Mouse (Mus musculus): Measurements from ENCODE around the gene D10Wsu102e. TPM values are rescaled to one million over a fixed set of nuclear protein-coding genes. Genes with fewer than 3 reads are reported as not detected.
"Not testable (repeated sequence)": the region's sequence is repeated elsewhere in the genome, so short reads cannot be mapped to it uniquely, and the experiment has no call there.

Gene D10Wsu102e
- polyA plus RNA-seq, 1 experiment from 2014 or later, result 0.94 TPM

- Histone ChIP-seq H3K4me3 (no peak overlapping the region), H3K27me3 (ENCODE audit: insufficient read depth, poor library complexity, severe bottlenecking) (no peaks in the 10 kb centered on the region), H3K4me1 (replicated peaks) (no peaks in the 10 kb centered on the region), H3K27ac (no peak overlapping the region), H3K9me3 (peaks cover 57% of the 10 kb centered on the region), H3K36me3 (peaks cover 32% of the 10 kb centered on the region)
- WGBS, result 89% methylated on average over 3 of the region's 3 CpGs
- DNase-seq (ENCODE audit: low spot score), result no peak
These were observed 97.5 kb downstream of the D10Wsu102e start for GRCm38 (mm10) chr10:83457531-83457930.

GRCm38 (mm10) chr10:83475226-83475625 lies 115.2 kb downstream of the D10Wsu102e start:
- no peak for DNase-seq (ENCODE audit: low spot score)
- Histone ChIP-seq H3K27me3 (ENCODE audit: insufficient read depth, poor library complexity, severe bottlenecking) (no peaks in the 10 kb centered on the region), H3K36me3 (peaks cover 7% of the 10 kb centered on the region), H3K4me1 (replicated peaks) (no peaks in the 10 kb centered on the region), H3K4me3 (no peak overlapping the region), H3K9me3 (peaks cover 31% of the 10 kb centered on the region), H3K27ac (no peak overlapping the region)
- 93% methylated on average over 13 of the region's 13 CpGs for WGBS

- Histone ChIP-seq H3K36me3 (peaks cover 7% of the 10 kb centered on the region), H3K4me1 (replicated peaks) (no peaks in the 10 kb centered on the region), H3K27me3 (ENCODE audit: insufficient read depth, poor library complexity, severe bottlenecking) (no peaks in the 10 kb centered on the region), H3K9me3 (peaks cover 28% of the 10 kb centered on the region), H3K4me3 (no peak overlapping the region), H3K27ac (no peak overlapping the region)
- 84% methylated on average over 5 of the region's 5 CpGs for WGBS
- no peak for DNase-seq (ENCODE audit: low spot score)
These were observed 117.3 kb downstream of the D10Wsu102e start for GRCm38 (mm10) chr10:83477286-83477685.

- 0 out of 2 replicates have a peak, but pooled peaks cover 4% of the 10 kb centered on the region for H3K4me1 ChIP-seq (replicated peaks)
- no peaks in the 10 kb centered on the region for H3K27me3 ChIP-seq (ENCODE audit: insufficient read depth, poor library complexity, severe bottlenecking)
- WGBS, result 90% methylated on average over 6 of the region's 6 CpGs
- no peak for DNase-seq (ENCODE audit: low spot score)
- H3K4me3 ChIP-seq, result no peak overlapping the region
- H3K9me3 ChIP-seq, result no peaks in the 10 kb centered on the region
- peaks cover 7% of the 10 kb centered on the region; the same call in 1 of the 2 replicates for H3K36me3 ChIP-seq
- no peak overlapping the region for H3K27ac ChIP-seq
These were observed 130.5 kb downstream of the D10Wsu102e start for GRCm38 (mm10) chr10:83490506-83490905.

GRCm38 (mm10) chr10:83497321-83497720 lies 137.3 kb downstream of the D10Wsu102e start:
- WGBS, result 88% methylated on average over 13 of the region's 13 CpGs
- no peak overlapping the region for H3K4me3 ChIP-seq
- no peaks in the 10 kb centered on the region for H3K9me3 ChIP-seq
- no peak for DNase-seq (ENCODE audit: low spot score)
- H3K36me3 ChIP-seq, result no peaks in the 10 kb centered on the region
- peaks cover 1% of the 10 kb centered on the region; the same call in 1 of the 2 replicates for H3K4me1 ChIP-seq (replicated peaks)
- H3K27ac ChIP-seq, result no peak overlapping the region
- H3K27me3 ChIP-seq (ENCODE audit: insufficient read depth, poor library complexity, severe bottlenecking), result no peaks in the 10 kb centered on the region

- Histone ChIP-seq H3K4me1 (replicated peaks) (no peaks in the 10 kb centered on the region), H3K27ac (no peak overlapping the region), H3K4me3 (no peak overlapping the region), H3K27me3 (ENCODE audit: insufficient read depth, poor library complexity, severe bottlenecking) (no peaks in the 10 kb centered on the region), H3K36me3 (peaks cover 6% of the 10 kb centered on the region; the same call in 1 of the 2 replicates), H3K9me3 (no peaks in the 10 kb centered on the region)
- WGBS, result 70% methylated on average over 8 of the region's 8 CpGs
- DNase-seq (ENCODE audit: low spot score), result no peak
These were observed 149.1 kb downstream of the D10Wsu102e start for GRCm38 (mm10) chr10:83508962-83509660.

- no peak for DNase-seq (ENCODE audit: low spot score)
- 81% methylated on average over 5 of the region's 5 CpGs for WGBS
- Histone ChIP-seq H3K36me3 (no peaks in the 10 kb centered on the region; the same call in 1 of the 2 replicates), H3K4me3 (no peak overlapping the region), H3K27ac (no peak overlapping the region), H3K4me1 (replicated peaks) (no peaks in the 10 kb centered on the region), H3K9me3 (no peaks in the 10 kb centered on the region), H3K27me3 (ENCODE audit: insufficient read depth, poor library complexity, severe bottlenecking) (no peaks in the 10 kb centered on the region)
These were observed 151.3 kb downstream of the D10Wsu102e start for GRCm38 (mm10) chr10:83511304-83511703.

- no peak overlapping the region for H3K4me3 ChIP-seq
- H3K27ac ChIP-seq, result no peak overlapping the region
- H3K27me3 ChIP-seq (ENCODE audit: insufficient read depth, poor library complexity, severe bottlenecking), result no peaks in the 10 kb centered on the region
- no peak for DNase-seq (ENCODE audit: low spot score)
- H3K36me3 ChIP-seq, result no peaks in the 10 kb centered on the region; the same call in 1 of the 2 replicates
- 86% methylated on average over 8 of the region's 8 CpGs for WGBS
- H3K9me3 ChIP-seq, result no peaks in the 10 kb centered on the region
- H3K4me1 ChIP-seq (replicated peaks), result no peaks in the 10 kb centered on the region
These were observed 153.7 kb downstream of the D10Wsu102e start for GRCm38 (mm10) chr10:83513736-83514135.

- Histone ChIP-seq H3K9me3 (no peaks in the 10 kb centered on the region), H3K4me3 (no peak overlapping the region), H3K27me3 (ENCODE audit: insufficient read depth, poor library complexity, severe bottlenecking) (no peaks in the 10 kb centered on the region), H3K27ac (no peak overlapping the region), H3K4me1 (replicated peaks) (no peaks in the 10 kb centered on the region), H3K36me3 (peaks cover 6% of the 10 kb centered on the region; the same call in 1 of the 2 replicates)
- no peak for DNase-seq (ENCODE audit: low spot score)
- WGBS, result 80% methylated on average over 4 of the region's 4 CpGs
These were observed 161.0 kb downstream of the D10Wsu102e start for GRCm38 (mm10) chr10:83520990-83521389.

- H3K27me3 ChIP-seq (ENCODE audit: insufficient read depth, poor library complexity, severe bottlenecking); H3K4me1 ChIP-seq (replicated peaks); H3K36me3 ChIP-seq; H3K27ac ChIP-seq; H3K9me3 ChIP-seq; DNase-seq (ENCODE audit: low spot score); H3K4me3 ChIP-seq: not testable (repeated sequence)
These were observed 164.2 kb downstream of the D10Wsu102e start for GRCm38 (mm10) chr10:83524238-83524637.

GRCm38 (mm10) chr10:83530384-83530967 lies 170.5 kb downstream of the D10Wsu102e start:
- WGBS, result 90% methylated on average over 6 of the region's 6 CpGs
- Histone ChIP-seq H3K27ac (no peak overlapping the region), H3K36me3 (no peaks in the 10 kb centered on the region)

GRCm38 (mm10) chr10:83533258-83533909 lies 173.4 kb downstream of the D10Wsu102e start:
- WGBS, result 7% methylated on average over 27 of the region's 27 CpGs
- peaks cover 27% of the 10 kb centered on the region for H3K27me3 ChIP-seq (ENCODE audit: insufficient read depth, poor library complexity, severe bottlenecking)

More at GRCm38 (mm10) chr10:83530384-83530967, 170.5 kb downstream of the D10Wsu102e start:
- Histone ChIP-seq H3K4me3 (no peak overlapping the region), H3K27me3 (ENCODE audit: insufficient read depth, poor library complexity, severe bottlenecking) (peaks cover 27% of the 10 kb centered on the region), H3K4me1 (replicated peaks) (peaks cover 10% of the 10 kb centered on the region), H3K9me3 (no peaks in the 10 kb centered on the region)
- no peak for DNase-seq (ENCODE audit: low spot score)

GRCm38 (mm10) chr10:83533910-83534283 lies 173.9 kb downstream of the D10Wsu102e start, which contains the start of gene Aldh1l2:
Gene Aldh1l2, minus strand, starts transcription at chr10:83534140.
- Histone ChIP-seq H3K4me3 (peak within 1 kb of the TSS; percentile 74), H3K36me3 (no peaks in the 10 kb centered on the region), H3K27me3 (ENCODE audit: insufficient read depth, poor library complexity, severe bottlenecking) (peaks cover 27% of the 10 kb centered on the region), H3K9me3 (no peaks in the 10 kb centered on the region), H3K27ac (peak within 1 kb of the TSS; percentile 81), H3K4me1 (replicated peaks) (peaks cover 10% of the 10 kb centered on the region)
- under 1% methylated on average over 21 of the region's 21 CpGs for WGBS
- peak; percentile 86 for DNase-seq (ENCODE audit: low spot score)

More at GRCm38 (mm10) chr10:83533258-83533909, 173.4 kb downstream of the D10Wsu102e start:
- Histone ChIP-seq H3K9me3 (no peaks in the 10 kb centered on the region), H3K36me3 (no peaks in the 10 kb centered on the region), H3K27ac (peak overlapping the region; percentile 81), H3K4me1 (replicated peaks) (peaks cover 10% of the 10 kb centered on the region), H3K4me3 (peak overlapping the region; percentile 74)
- no peak for DNase-seq (ENCODE audit: low spot score)

Data from hindbrain, embryonic 10.5 days (tissue).